Mouse (Mus musculus) CH12.LX (cell line): ENCODE results near the gene 5730522E02Rik. TPM values are rescaled to one million over a fixed set of nuclear protein-coding genes. Genes with fewer than 3 reads are reported as not detected.

Experiments
- DNase-seq: peaks from one replicate; pipeline ENCODE4 v3.0.0-alpha.2; 2013; ENCODE audit errors: extremely low read depth
- H3K27ac ChIP-seq: 2 replicates; pipeline ENCODE4 v1.5.1; 2012; ENCODE audit warnings: low read depth, mild to moderate bottlenecking, control low read depth, moderate library complexity; ENCODE audit not compliant: insufficient read depth
- H3K27me3 ChIP-seq: replicated peaks from 2 replicates; pipeline ENCODE3; 2012; ENCODE audit warnings: inconsistent platforms
- H3K36me3 ChIP-seq, 2 experiments: replicated peaks in 1 of 2; 2 replicates each; pipeline versions ENCODE3 to v1.6.1; 2012; ENCODE audit warnings: inconsistent platforms in 1 of 2, low read length in 1 of 2, mild to moderate bottlenecking in 1 of 2, mixed read lengths in 1 of 2, moderate library complexity in 1 of 2; ENCODE audit not compliant: control insufficient read depth in 1 of 2, insufficient read depth in 1 of 2
- H3K4me1 ChIP-seq, 2 experiments: 2 replicates each; pipeline ENCODE4 v1.6.1; 2012; ENCODE audit warnings: inconsistent platforms in 1 of 2, moderate library complexity in 1 of 2; ENCODE audit not compliant: insufficient read depth in 2 of 2, control insufficient read depth in 1 of 2
- H3K4me2 ChIP-seq: 2 replicates; pipeline ENCODE4 v1.6.1; 2012; ENCODE audit warnings: low read depth, mild to moderate bottlenecking, control low read depth; ENCODE audit not compliant: poor library complexity, insufficient read depth, severe bottlenecking
- H3K4me3 ChIP-seq, 3 experiments: fragments of 150-350 bp in 1 of 3; sonication (generic) in 1 of 3; replicated peaks in 1 of 3; 2 replicates each; pipeline versions ENCODE3 to v1.5.1; 2011 to 2012; ENCODE audit warnings: low read depth in 2 of 3, low read length in 2 of 3, mild to moderate bottlenecking in 2 of 3, moderate library complexity in 2 of 3, control low read depth in 1 of 3, improper control_type of control experiment in 1 of 3, inconsistent platforms in 1 of 3, mixed read lengths in 1 of 3; ENCODE audit not compliant: poor library complexity in 1 of 3
- H3K79me2 ChIP-seq: replicated peaks from 2 replicates; pipeline ENCODE4 v1.6.1; 2012; ENCODE audit warnings: mild to moderate bottlenecking, moderate library complexity; ENCODE audit not compliant: control insufficient read depth, poor library complexity, insufficient read depth, severe bottlenecking; ENCODE audit errors: extremely low read depth
- H3K9ac ChIP-seq: 2 replicates; pipeline ENCODE4 v1.6.1; 2012; ENCODE audit warnings: low read depth, mild to moderate bottlenecking, control low read depth, moderate library complexity; ENCODE audit not compliant: insufficient read depth
- H3K9me3 ChIP-seq: replicated peaks from 2 replicates; pipeline ENCODE3; 2012; ENCODE audit warnings: low read length, inconsistent platforms, mixed read lengths
- CHD2 ChIP-seq: IDR thresholded peaks from 2 replicates; pipeline ENCODE4 v1.6.1; 2011; ENCODE audit warnings: low read length, improper control_type of control experiment
- CTCF ChIP-seq, 2 experiments: IDR thresholded peaks in 1 of 2; conservative IDR thresholded peaks in 1 of 2; 2 replicates each; pipeline ENCODE4 v1.5.1; 2011 to 2012; ENCODE audit warnings: low read depth in 2 of 2, low read length in 2 of 2, improper control_type of control experiment in 1 of 2, inconsistent platforms in 1 of 2, mild to moderate bottlenecking in 1 of 2, moderate library complexity in 1 of 2
- ELF1 ChIP-seq: IDR thresholded peaks from 2 replicates; pipeline ENCODE4 v1.6.1; 2014; ENCODE audit warnings: low read depth, mild to moderate bottlenecking, inconsistent platforms, low read length, improper control_type of control experiment
- HCFC1 ChIP-seq: IDR thresholded peaks from 2 replicates; pipeline ENCODE4 v1.6.1; 2012; ENCODE audit warnings: low read depth, mild to moderate bottlenecking, inconsistent platforms, low read length, improper control_type of control experiment
- IRF4 ChIP-seq: IDR thresholded peaks from 2 replicates; pipeline ENCODE4 v1.6.1; 2014; ENCODE audit warnings: low read depth, mild to moderate bottlenecking, inconsistent platforms, low read length, improper control_type of control experiment
- JUN ChIP-seq: IDR thresholded peaks from 2 replicates; pipeline ENCODE4 v1.6.1; 2011; ENCODE audit warnings: low read depth, mild to moderate bottlenecking, low read length, improper control_type of control experiment, moderate library complexity; ENCODE audit not compliant: insufficient read depth
- JUND ChIP-seq: conservative IDR thresholded peaks from 2 replicates; pipeline ENCODE4 v1.6.1; 2011; ENCODE audit warnings: low read depth, low read length, improper control_type of control experiment
- MAFK ChIP-seq: IDR thresholded peaks from 2 replicates; pipeline ENCODE4 v1.6.1; 2011; ENCODE audit warnings: low read length, improper control_type of control experiment; ENCODE audit not compliant: insufficient replicate concordance
- MEF2A ChIP-seq: IDR thresholded peaks from 2 replicates; pipeline ENCODE4 v1.6.1; 2014; ENCODE audit warnings: low read depth, mild to moderate bottlenecking, inconsistent platforms, low read length, improper control_type of control experiment, borderline replicate concordance
- MXI1 ChIP-seq: IDR thresholded peaks from 2 replicates; pipeline ENCODE4 v1.6.1; 2011; ENCODE audit warnings: mild to moderate bottlenecking, low read depth, low read length, improper control_type of control experiment
- PAX5 ChIP-seq: IDR thresholded peaks from 2 replicates; pipeline ENCODE4 v1.6.1; 2012; ENCODE audit warnings: low read length, inconsistent platforms, mixed read lengths
- POLR2A ChIP-seq: IDR thresholded peaks from 2 replicates; pipeline ENCODE4 v1.6.1; 2011; ENCODE audit warnings: low read depth, mild to moderate bottlenecking, improper control_type of control experiment, low read length
- POLR2AphosphoS2 ChIP-seq: IDR thresholded peaks from 2 replicates; pipeline ENCODE4 v1.6.1; 2011; ENCODE audit warnings: low read depth, low read length, improper control_type of control experiment
- RAD21 ChIP-seq: IDR thresholded peaks from 2 replicates; pipeline ENCODE4 v1.6.1; 2011; ENCODE audit warnings: low read depth, mild to moderate bottlenecking, low read length, improper control_type of control experiment, moderate library complexity
- TBP ChIP-seq: conservative IDR thresholded peaks from 2 replicates; pipeline ENCODE4 v1.6.1; 2011; ENCODE audit warnings: low read depth, low read length, improper control_type of control experiment
- TCF12 ChIP-seq: IDR thresholded peaks from 2 replicates; pipeline ENCODE4 v1.6.1; 2014; ENCODE audit warnings: low read depth, mild to moderate bottlenecking, inconsistent platforms, low read length, improper control_type of control experiment
- USF1 ChIP-seq: IDR thresholded peaks from 2 replicates; pipeline ENCODE4 v1.6.1; 2014; ENCODE audit warnings: low read depth, mild to moderate bottlenecking, inconsistent platforms, low read length, improper control_type of control experiment
- USF2 ChIP-seq: conservative IDR thresholded peaks from 2 replicates; pipeline ENCODE4 v1.6.1; 2011; ENCODE audit warnings: low read depth, low read length, improper control_type of control experiment
- ZC3H11A ChIP-seq: IDR thresholded peaks from 2 replicates; pipeline ENCODE4 v1.6.1; 2012; ENCODE audit warnings: low read depth, mild to moderate bottlenecking, inconsistent platforms, low read length, improper control_type of control experiment
- ZMIZ1 ChIP-seq: IDR thresholded peaks from 2 replicates; pipeline ENCODE4 v1.6.1; 2012; ENCODE audit warnings: low read depth, mild to moderate bottlenecking, inconsistent platforms, low read length, improper control_type of control experiment
- ZNF384 ChIP-seq: IDR thresholded peaks from 2 replicates; pipeline ENCODE4 v1.6.1; 2012; ENCODE audit warnings: low read depth, low read length, improper control_type of control experiment, inconsistent platforms
- dilution Hi-C: fragments of 300-500 bp; cut with MboI; formaldehyde crosslinking; loops from 2 replicates; pipeline ENCODE4 v1.14.3; 2020; ENCODE audit warnings: low sequenced_read_pairs; ENCODE audit not compliant: extremely low pct_unique_long_range_greater_than_20kb, extremely low pct_ligation_motif_present
- in situ Hi-C: fragments of 300-500 bp; cut with MboI; formaldehyde crosslinking; loops from 3 replicates; pipeline ENCODE4 v1.14.3; 2019; ENCODE audit warnings: low sequenced_read_pairs, low pct_ligation_motif_present, low pct_unique_long_range_greater_than_20kb, mixed read lengths
- polyA plus RNA-seq: library from polyadenylated mRNA; unstranded; fragments of >175 nt; gene quantifications from 2 replicates; pipeline ENCODE4 v1.2.1, GENCODE M21; 2012; ENCODE audit warnings: low read depth; ENCODE audit not compliant: insufficient read length
- total RNA-seq, 2 experiments: library from RNA; depleted of rRNA; stranded (reverse); fragments of 300-350 nt in 1 of 2; fragments of >200 nt in 1 of 2; gene quantifications; 2 replicates each; pipeline ENCODE4 v1.2.3; 2012 to 2014

5730522E02Rik gene
- total and polyA plus RNA-seq, 3 experiments = not detected

GRCm38 (mm10) chr11:26187231-26187967 is 23.2 kb downstream of the 5730522E02Rik start:
- no peak overlapping the region for H3K4me2 ChIP-seq
- no peaks in the 10 kb centered on the region for H3K4me1 ChIP-seq
- no peak overlapping the region for H3K27ac ChIP-seq
- no peaks in the 10 kb centered on the region for H3K79me2 ChIP-seq
- no peak overlapping the region for H3K9ac ChIP-seq
- no peaks in the 10 kb centered on the region for H3K36me3 ChIP-seq
- TF ChIP-seq RAD21 (peak; percentile 37), MAFK (no peak), CTCF (conservative IDR thresholded peaks at IDR 0.05 in 1 of 2, IDR thresholded peaks at IDR 0.05 in 1 of 2; ENCODE audit: low read depth in 2 of 2, low read length in 2 of 2) (peak in 1 of 2 experiments; percentile 26; a peak in 2 of 4 replicates), ELF1 (no peak), USF2 (no peak), JUN (no peak), JUND (no peak), USF1 (no peak)
- TF ChIP-seq, all 38 proteins: peak for 2
- Histone ChIP-seq H3K27me3 (no peaks in the 10 kb centered on the region), H3K9me3 (peaks cover 2% of the 10 kb centered on the region), H3K4me3 (no peak overlapping the region)
- in situ Hi-C loops = loop anchor here (25.0 kb wide), 1 partner anchor 600 kb away; no protein-coding TSS in a partner anchor
- dilution Hi-C loops = no loop called here
- DNase-seq = no peak

- Histone ChIP-seq H3K4me3 (no peak overlapping the region), H3K4me1 (no peaks in the 10 kb centered on the region), H3K4me2 (no peak overlapping the region), H3K36me3 (no peaks in the 10 kb centered on the region), H3K79me2 (no peaks in the 10 kb centered on the region), H3K9ac (no peak overlapping the region), H3K27ac (no peak overlapping the region), H3K27me3 (no peaks in the 10 kb centered on the region), H3K9me3 (no peaks in the 10 kb centered on the region)
- dilution Hi-C loops (no loop called here), in situ Hi-C loops (no loop called here)
- no peak for DNase-seq
- TF ChIP-seq POLR2A = no peak
- TF ChIP-seq ZNF384 = no peak
- TF ChIP-seq MXI1 = no peak
- no peak for TF ChIP-seq JUND
- TF ChIP-seq TBP = no peak
- no peak for TF ChIP-seq CHD2
- no peak for TF ChIP-seq MEF2A
- no peak for TF ChIP-seq IRF4
- no peak for TF ChIP-seq PAX5
- TF ChIP-seq POLR2AphosphoS2 = no peak
- TF ChIP-seq ZC3H11A = no peak
- no peak for TF ChIP-seq JUN
- TF ChIP-seq RAD21 = no peak
- no peak for TF ChIP-seq TCF12
- TF ChIP-seq MAFK = no peak
- TF ChIP-seq ZMIZ1 = no peak
- TF ChIP-seq HCFC1 = no peak
- no peak for TF ChIP-seq ELF1
These were observed 40.0 kb downstream of the 5730522E02Rik start for GRCm38 (mm10) chr11:26170572-26170971.
